Mouse (Mus musculus) heart, embryonic 10.5 days (tissue): ENCODE measurements around the gene Tfeb. TPM values are rescaled to one million over a fixed set of nuclear protein-coding genes. Genes with fewer than 3 reads are reported as not detected.

Experiments
- DNase-seq: peaks from one replicate; pipeline ENCODE4 v3.0.0-alpha.2; 2017; ENCODE audit warnings: low spot score
- H3K27ac ChIP-seq: fragments of 300-500 bp; sonication (generic); 2 replicates; pipeline ENCODE4 v1.5.1; 2016; ENCODE audit warnings: mild to moderate bottlenecking
- H3K27me3 ChIP-seq: fragments of 300-500 bp; sonication (generic); 2 replicates; pipeline ENCODE4 v1.6.1; 2016; ENCODE audit warnings: mild to moderate bottlenecking; ENCODE audit not compliant: poor library complexity, insufficient read depth, severe bottlenecking
- H3K36me3 ChIP-seq: fragments of 300-500 bp; sonication (generic); 2 replicates; pipeline ENCODE4 v1.6.1; 2016; ENCODE audit warnings: mild to moderate bottlenecking, moderate library complexity
- H3K4me1 ChIP-seq: fragments of 300-500 bp; sonication (generic); 2 replicates; pipeline ENCODE4 v1.6.1; 2016; ENCODE audit warnings: mild to moderate bottlenecking
- H3K4me3 ChIP-seq: fragments of 300-500 bp; sonication (generic); 2 replicates; pipeline ENCODE4 v1.5.1; 2016; ENCODE audit warnings: mild to moderate bottlenecking, moderate library complexity
- H3K9me3 ChIP-seq: fragments of 300-500 bp; sonication (generic); 2 replicates; pipeline ENCODE4 v1.6.1; 2016; ENCODE audit warnings: mild to moderate bottlenecking, moderate library complexity
- WGBS: fragments of 180-500 bp; shearing (Covaris S2); methylation state at CpG from one replicate; pipeline ENCODE4 v1.1.7; 2016; 5-methylcytosine and 5-hydroxymethylcytosine counted together
- polyA plus RNA-seq: library from polyadenylated mRNA; unstranded; fragments of >200 nt; fragmentation: Nextera tagmentation; extraction: Ambion mirVana; gene quantifications from 2 replicates; pipeline ENCODE4 v1.2.1, GENCODE M21; 2016

The Tfeb gene
- polyA plus RNA-seq, 1 experiment from 2014 or later = 15.3 TPM

- 72% methylated on average over 6 of the region's 6 CpGs for WGBS
- no peaks in the 10 kb centered on the region for H3K9me3 ChIP-seq
- H3K27me3 ChIP-seq = peaks cover 37% of the 10 kb centered on the region
- no peak overlapping the region for H3K27ac ChIP-seq
- H3K36me3 ChIP-seq = peaks cover 20% of the 10 kb centered on the region
- H3K4me3 ChIP-seq = no peak overlapping the region
- H3K4me1 ChIP-seq = peaks cover 69% of the 10 kb centered on the region
- no peak for DNase-seq
Observed at GRCm38 (mm10) chr17:47788996-47789395, 52.2 kb downstream of the Tfeb start.

- Histone ChIP-seq H3K4me3 (no peak overlapping the region), H3K9me3 (no peaks in the 10 kb centered on the region), H3K4me1 (peaks cover 58% of the 10 kb centered on the region), H3K27ac (peak overlapping the region; percentile 71), H3K36me3 (peaks cover 20% of the 10 kb centered on the region), H3K27me3 (peaks cover 23% of the 10 kb centered on the region; the same call in 1 of the 2 replicates)
- 26% methylated on average over 15 of the region's 15 CpGs for whole genome bisulfite sequencing
- peak; percentile 89 for DNase-seq
Observed at GRCm38 (mm10) chr17:47792098-47792863, 55.5 kb downstream of the Tfeb start.

GRCm38 (mm10) chr17:47793377-47793776, 56.5 kb downstream of the Tfeb start:
- peaks cover 17% of the 10 kb centered on the region; the same call in 1 of the 2 replicates for H3K27me3 ChIP-seq
- H3K9me3 ChIP-seq = no peaks in the 10 kb centered on the region
- H3K27ac ChIP-seq = peak overlapping the region; percentile 71
- no peak overlapping the region for H3K4me3 ChIP-seq
- H3K36me3 ChIP-seq = peaks cover 20% of the 10 kb centered on the region
- peak; percentile 93 for DNase-seq
- WGBS = 4% methylated on average over 9 of the region's 9 CpGs
- peaks cover 54% of the 10 kb centered on the region for H3K4me1 ChIP-seq

GRCm38 (mm10) chr17:47795446-47795845, 58.6 kb downstream of the Tfeb start:
- Histone ChIP-seq H3K9me3 (no peaks in the 10 kb centered on the region), H3K4me3 (no peak overlapping the region), H3K27me3 (peaks cover 12% of the 10 kb centered on the region; the same call in 1 of the 2 replicates), H3K36me3 (peaks cover 15% of the 10 kb centered on the region), H3K27ac (peak overlapping the region; percentile 54), H3K4me1 (peaks cover 52% of the 10 kb centered on the region)
- no peak for DNase-seq
- 43% methylated on average over 3 of the region's 3 CpGs for WGBS

- no peak for DNase-seq
- 54% methylated on average over 16 of the region's 16 CpGs for WGBS
Observed at GRCm38 (mm10) chr17:47796156-47796816, 59.5 kb downstream of the Tfeb start.

GRCm38 (mm10) chr17:47796968-47797367, 60.1 kb downstream of the Tfeb start:
- DNase-seq = no peak
- Histone ChIP-seq H3K36me3 (peaks cover under 1% of the 10 kb centered on the region; the same call in 1 of the 2 replicates), H3K27ac (no peak overlapping the region), H3K4me3 (no peak overlapping the region), H3K27me3 (peaks cover 2% of the 10 kb centered on the region; the same call in 1 of the 2 replicates), H3K9me3 (no peaks in the 10 kb centered on the region), H3K4me1 (peaks cover 55% of the 10 kb centered on the region)
- 70% methylated on average over 4 of the region's 4 CpGs for WGBS

More at GRCm38 (mm10) chr17:47796156-47796816, 59.5 kb downstream of the Tfeb start:
- Histone ChIP-seq H3K36me3 (peaks cover 7% of the 10 kb centered on the region), H3K9me3 (no peaks in the 10 kb centered on the region), H3K4me1 (peaks cover 52% of the 10 kb centered on the region), H3K4me3 (0 out of 2 replicates have a peak overlapping the region, but pooled peaks have one; percentile 4), H3K27me3 (peaks cover 8% of the 10 kb centered on the region; the same call in 1 of the 2 replicates), H3K27ac (peak overlapping the region; percentile 54)

GRCm38 (mm10) chr17:47797383-47797782, 60.6 kb downstream of the Tfeb start:
- no peaks in the 10 kb centered on the region for H3K36me3 ChIP-seq
- H3K4me3 ChIP-seq = no peak overlapping the region
- no peak for DNase-seq
- H3K9me3 ChIP-seq = no peaks in the 10 kb centered on the region
- WGBS = 66% methylated on average over 9 of the region's 9 CpGs
- peaks cover 55% of the 10 kb centered on the region for H3K4me1 ChIP-seq
- no peaks in the 10 kb centered on the region for H3K27me3 ChIP-seq
- H3K27ac ChIP-seq = 0 out of 2 replicates have a peak overlapping the region, but pooled peaks have one; percentile 3

GRCm38 (mm10) chr17:47802806-47803205, 66.0 kb downstream of the Tfeb start:
- no peaks in the 10 kb centered on the region for H3K9me3 ChIP-seq
- no peaks in the 10 kb centered on the region for H3K36me3 ChIP-seq
- no peak for DNase-seq
- H3K4me3 ChIP-seq = no peak overlapping the region
- WGBS = 10% methylated on average over 8 of the region's 8 CpGs
- peaks cover 33% of the 10 kb centered on the region for H3K4me1 ChIP-seq
- no peaks in the 10 kb centered on the region for H3K27me3 ChIP-seq
- peak overlapping the region; percentile 57; the same call in 1 of the 2 replicates for H3K27ac ChIP-seq

GRCm38 (mm10) chr17:47803662-47804061, 66.8 kb downstream of the Tfeb start:
- H3K27me3 ChIP-seq = no peaks in the 10 kb centered on the region
- no peak for DNase-seq
- H3K27ac ChIP-seq = no peak overlapping the region
- H3K4me1 ChIP-seq = peaks cover 31% of the 10 kb centered on the region
- no peaks in the 10 kb centered on the region for H3K36me3 ChIP-seq
- 93% methylated on average over 4 of the region's 4 CpGs for WGBS
- no peaks in the 10 kb centered on the region for H3K9me3 ChIP-seq
- H3K4me3 ChIP-seq = no peak overlapping the region

GRCm38 (mm10) chr17:47805047-47805835, 68.4 kb downstream of the Tfeb start:
- Histone ChIP-seq H3K27me3 (0 out of 2 replicates have a peak, but pooled peaks cover 4% of the 10 kb centered on the region), H3K27ac (peak overlapping the region; percentile 49), H3K4me3 (no peak overlapping the region), H3K36me3 (no peaks in the 10 kb centered on the region), H3K4me1 (peaks cover 35% of the 10 kb centered on the region), H3K9me3 (no peaks in the 10 kb centered on the region)
- DNase-seq = no peak
- WGBS = 51% methylated on average over 13 of the region's 13 CpGs

- no peak overlapping the region for H3K27ac ChIP-seq
- no peak for DNase-seq
- 66% methylated on average over 9 of the region's 9 CpGs for WGBS
Observed at GRCm38 (mm10) chr17:47806230-47806629, 69.4 kb downstream of the Tfeb start.

GRCm38 (mm10) chr17:47811265-47811800, 74.5 kb downstream of the Tfeb start:
- Histone ChIP-seq H3K36me3 (peaks cover 15% of the 10 kb centered on the region; the same call in 1 of the 2 replicates), H3K27me3 (0 out of 2 replicates have a peak, but pooled peaks cover 4% of the 10 kb centered on the region), H3K9me3 (no peaks in the 10 kb centered on the region), H3K4me1 (peaks cover 39% of the 10 kb centered on the region), H3K27ac (peak overlapping the region; percentile 62; the same call in 1 of the 2 replicates), H3K4me3 (no peak overlapping the region)
- WGBS = 81% methylated on average over 15 of the region's 15 CpGs
- no peak for DNase-seq

More at GRCm38 (mm10) chr17:47806230-47806629, 69.4 kb downstream of the Tfeb start:
- peaks cover 35% of the 10 kb centered on the region for H3K4me1 ChIP-seq
- H3K4me3 ChIP-seq = no peak overlapping the region
- H3K9me3 ChIP-seq = no peaks in the 10 kb centered on the region
- H3K27me3 ChIP-seq = 0 out of 2 replicates have a peak, but pooled peaks cover 4% of the 10 kb centered on the region
- H3K36me3 ChIP-seq = no peaks in the 10 kb centered on the region
